Mouse (Mus musculus) lung, postnatal 0 days (tissue): ENCODE data around the gene Lrpap1.

Source experiments
- CTCF ChIP-seq: IDR thresholded peaks from 2 replicates; pipeline ENCODE4 v1.5.1; 2016; ENCODE audit warnings: antibody characterized with exemption, mild to moderate bottlenecking
- EP300 ChIP-seq: IDR thresholded peaks from 2 replicates; pipeline ENCODE4 v1.6.1; 2016; ENCODE audit warnings: antibody characterized with exemption, mild to moderate bottlenecking, control low read depth

GRCm38 (mm10) chr5:35057582-35057981, 48.0 kb downstream of the Lrpap1 start:
- TF ChIP-seq EP300 (no peak), CTCF (no peak)
